ENCODE assay signal across 22 mouse cellular contexts in genomic region chr10:69919746-69920145, GRCm38 (mm10).
DNase-seq lines count a peak whose midpoint lies in the region; ATAC-seq and TF ChIP-seq lines count a peak whose summit lies in the region.
"Had no signal": no experiment of that assay in that cellular context is flagged by ENCODE, and none has a peak within 500 bp of the region (broad histone marks: within the 10 kb centered on the region; RNA-seq: fewer than 3 reads in every experiment).

No protein-coding gene starts in this region.

- TF ChIP-seq POLR2A in cerebellum, adult 2 months (IDR thresholded peaks at IDR 0.05; ENCODE audit: borderline replicate concordance, insufficient read depth, low read length): no peak
- TF ChIP-seq POLR2A in limb, embryonic 14.5 days (IDR thresholded peaks at IDR 0.05; ENCODE audit: borderline replicate concordance, extremely low read depth, insufficient read depth, insufficient read length): no peak

- no peaks in the 10 kb centered on the region for H3K27me3 ChIP-seq in forebrain, embryonic 14.5 days (replicated peaks; ENCODE audit: control insufficient read depth, insufficient read depth, low read length)
- H3K27me3 ChIP-seq in forebrain, embryonic 10.5 days (ENCODE audit: poor library complexity, severe bottlenecking): 0 out of 2 replicates have a peak, but pooled peaks cover 11% of the 10 kb centered on the region
- H3K27me3 ChIP-seq in limb, embryonic 13.5 days: no peaks in the 10 kb centered on the region
- H3K27me3 ChIP-seq in limb, embryonic 10.5 days (ENCODE audit: low read depth, poor library complexity, severe bottlenecking): no peaks in the 10 kb centered on the region
- H3K27me3 ChIP-seq in cerebellum, adult 2 months (ENCODE audit: control insufficient read depth, insufficient read depth, low read length): no peaks in the 10 kb centered on the region
- no peaks in the 10 kb centered on the region for H3K27me3 ChIP-seq in limb, embryonic 14.5 days (ENCODE audit: control insufficient read depth, insufficient read depth, low read length)
- no peaks in the 10 kb centered on the region for H3K27me3 ChIP-seq in heart, embryonic 10.5 days (ENCODE audit: insufficient read depth, poor library complexity, severe bottlenecking)
- H3K27me3 ChIP-seq: CH12.LX; heart, embryonic 12.5 days; hindbrain, embryonic 15.5 days; limb, embryonic 12.5 days; midbrain, embryonic 13.5 days had no signal

- no peak overlapping the region for H3K27ac ChIP-seq in forebrain, embryonic 14.5 days (ENCODE audit: low read depth, low read length)
- H3K27ac ChIP-seq in forebrain, embryonic 10.5 days: no peak overlapping the region
- no peak overlapping the region for H3K27ac ChIP-seq in limb, embryonic 13.5 days
- no peak overlapping the region for H3K27ac ChIP-seq in limb, embryonic 10.5 days
- no peak overlapping the region for H3K27ac ChIP-seq in cerebellum, adult 2 months (ENCODE audit: insufficient read depth, low read length)
- no peak overlapping the region for H3K27ac ChIP-seq in limb, embryonic 14.5 days (replicated peaks; ENCODE audit: low read depth, low read length)
- H3K27ac ChIP-seq in heart, embryonic 10.5 days: no peak overlapping the region
- H3K27ac ChIP-seq: hindbrain, embryonic 15.5 days; limb, embryonic 12.5 days; midbrain, embryonic 13.5 days had no signal

- TF ChIP-seq CTCF in cerebellum, adult 2 months (IDR thresholded peaks at IDR 0.05; ENCODE audit: borderline replicate concordance, insufficient read depth, low read depth, low read length): no peak

- H3K4me1 ChIP-seq in forebrain, embryonic 14.5 days (ENCODE audit: control insufficient read depth, insufficient read depth, low read length): peaks cover under 1% of the 10 kb centered on the region; the same call in 1 of the 2 replicates
- H3K4me1 ChIP-seq in forebrain, embryonic 10.5 days: peaks cover 13% of the 10 kb centered on the region
- peaks cover 20% of the 10 kb centered on the region for H3K4me1 ChIP-seq in limb, embryonic 13.5 days
- peaks cover 18% of the 10 kb centered on the region for H3K4me1 ChIP-seq in limb, embryonic 10.5 days
- peaks cover 46% of the 10 kb centered on the region for H3K4me1 ChIP-seq in cerebellum, adult 2 months (ENCODE audit: control insufficient read depth, insufficient read depth, low read length)
- peaks cover 3% of the 10 kb centered on the region; the same call in 1 of the 2 replicates for H3K4me1 ChIP-seq in limb, embryonic 14.5 days (ENCODE audit: control insufficient read depth, insufficient read depth, low read length)
- H3K4me1 ChIP-seq in heart, embryonic 10.5 days: peaks cover 31% of the 10 kb centered on the region

- no peak overlapping the region for H3K9ac ChIP-seq in forebrain, embryonic 14.5 days (ENCODE audit: low read length)
- no peak overlapping the region for H3K9ac ChIP-seq in limb, embryonic 13.5 days
- no peak overlapping the region for H3K9ac ChIP-seq in limb, embryonic 14.5 days (ENCODE audit: low read depth, low read length, severe bottlenecking)
- H3K9ac ChIP-seq: heart, embryonic 12.5 days; hindbrain, embryonic 15.5 days; limb, embryonic 12.5 days; midbrain, embryonic 13.5 days had no signal

- WGBS in forebrain, embryonic 14.5 days: 85% methylated on average over 7 of the region's 7 CpGs
- WGBS in forebrain, embryonic 10.5 days: 92% methylated on average over 7 of the region's 7 CpGs
- WGBS in limb, embryonic 13.5 days: 49% methylated on average over 7 of the region's 7 CpGs
- 80% methylated on average over 7 of the region's 7 CpGs for WGBS in limb, embryonic 10.5 days
- WGBS in cerebellum, adult 2 months: 12% methylated on average over 7 of the region's 7 CpGs
- WGBS in limb, embryonic 14.5 days: 50% methylated on average over 7 of the region's 7 CpGs
- WGBS in heart, embryonic 10.5 days: 81% methylated on average over 7 of the region's 7 CpGs

- H3K36me3 ChIP-seq in forebrain, embryonic 14.5 days (ENCODE audit: control insufficient read depth, insufficient read depth, low read length): peaks cover 8% of the 10 kb centered on the region
- no peaks in the 10 kb centered on the region for H3K36me3 ChIP-seq in forebrain, embryonic 10.5 days (replicated peaks)
- H3K36me3 ChIP-seq in limb, embryonic 13.5 days: no peaks in the 10 kb centered on the region
- no peaks in the 10 kb centered on the region for H3K36me3 ChIP-seq in limb, embryonic 10.5 days
- H3K36me3 ChIP-seq in limb, embryonic 14.5 days (ENCODE audit: control insufficient read depth, insufficient read depth, low read length): no peaks in the 10 kb centered on the region
- H3K36me3 ChIP-seq in heart, embryonic 10.5 days: peaks cover 13% of the 10 kb centered on the region; the same call in 1 of the 2 replicates
- H3K36me3 ChIP-seq: hindbrain, embryonic 15.5 days; limb, embryonic 12.5 days had no signal

- ATAC-seq in forebrain, embryonic 14.5 days: peak; percentile 40; the same call in 1 of the 2 replicates
- peak; percentile 52; the same call in 1 of the 2 replicates for ATAC-seq in limb, embryonic 13.5 days (ENCODE audit: low FRiP score, low read depth)
- 0 out of 2 replicates have a peak, but pooled peaks have one; percentile 24 for ATAC-seq in limb, embryonic 14.5 days (ENCODE audit: low FRiP score, low read depth)
- ATAC-seq: intestine, embryonic 16.5 days; midbrain, embryonic 13.5 days had no signal

- DNase-seq in forebrain, embryonic 14.5 days (ENCODE audit: low spot score): peak; percentile 37
- DNase-seq in forebrain, embryonic 10.5 days (ENCODE audit: extremely low spot score, low spot score): no peak
- no peak for DNase-seq in limb, embryonic 10.5 days (ENCODE audit: low spot score)
- DNase-seq in cerebellum, adult 2 months: peak; percentile 63 to 84
- peak; percentile 31 for DNase-seq in limb, embryonic 14.5 days (ENCODE audit: low spot score)
- no peak for DNase-seq in kidney, postnatal 14 days
- DNase-seq in heart, embryonic 10.5 days (ENCODE audit: low spot score): no peak
- DNase-seq: adrenal gland, adult 2 months; embryo, embryonic 11 days; gastrocnemius, postnatal 36 days; heart, postnatal 36 days; lung, postnatal 36 days; right cerebral cortex, adult 18-20 months; spleen, adult 18-20 months; thymus, adult 2 months had no signal

- no peaks in the 10 kb centered on the region for H3K9me3 ChIP-seq in forebrain, embryonic 14.5 days (replicated peaks; ENCODE audit: control insufficient read depth, low read length)
- no peaks in the 10 kb centered on the region for H3K9me3 ChIP-seq in forebrain, embryonic 10.5 days
- H3K9me3 ChIP-seq in limb, embryonic 13.5 days: no peaks in the 10 kb centered on the region
- no peaks in the 10 kb centered on the region for H3K9me3 ChIP-seq in limb, embryonic 10.5 days (replicated peaks)
- no peaks in the 10 kb centered on the region for H3K9me3 ChIP-seq in limb, embryonic 14.5 days (ENCODE audit: control insufficient read depth, low read length)
- H3K9me3 ChIP-seq in heart, embryonic 10.5 days: no peaks in the 10 kb centered on the region
- H3K9me3 ChIP-seq: heart, embryonic 12.5 days; hindbrain, embryonic 15.5 days; limb, embryonic 12.5 days; midbrain, embryonic 13.5 days had no signal

- no peak overlapping the region for H3K4me2 ChIP-seq in forebrain, embryonic 14.5 days (ENCODE audit: low read length)
- no peak overlapping the region for H3K4me2 ChIP-seq in limb, embryonic 13.5 days (replicated peaks)
- no peak overlapping the region for H3K4me2 ChIP-seq in limb, embryonic 14.5 days (replicated peaks; ENCODE audit: low read depth, low read length, severe bottlenecking)
- H3K4me2 ChIP-seq: heart, embryonic 12.5 days; hindbrain, embryonic 15.5 days; limb, embryonic 12.5 days; midbrain, embryonic 13.5 days had no signal

- H3K4me3 ChIP-seq in forebrain, embryonic 14.5 days (ENCODE audit: low read depth, low read length): no peak overlapping the region
- H3K4me3 ChIP-seq in forebrain, embryonic 10.5 days: no peak overlapping the region
- no peak overlapping the region for H3K4me3 ChIP-seq in limb, embryonic 13.5 days
- H3K4me3 ChIP-seq in limb, embryonic 10.5 days: no peak overlapping the region
- H3K4me3 ChIP-seq in cerebellum, adult 2 months (replicated peaks; ENCODE audit: insufficient read depth, low read depth, low read length): no peak overlapping the region
- no peak overlapping the region for H3K4me3 ChIP-seq in limb, embryonic 14.5 days (replicated peaks; ENCODE audit: low read length)
- no peak overlapping the region for H3K4me3 ChIP-seq in heart, embryonic 10.5 days
- H3K4me3 ChIP-seq: heart, embryonic 12.5 days; hindbrain, embryonic 15.5 days; limb, embryonic 12.5 days; midbrain, embryonic 13.5 days had no signal

Comparison
In these comparisons a context has a peak if more than half of its experiments do, and no peak if none do; other contexts are left out.
1. DNase-seq: peak in forebrain, embryonic 14.5 days (single experiment), cerebellum, adult 2 months (2 of 2) and limb, embryonic 14.5 days (single experiment); none in forebrain, embryonic 10.5 days (single experiment), limb, embryonic 10.5 days (single experiment), kidney, postnatal 14 days (single experiment) and heart, embryonic 10.5 days (single experiment).
2. Peak in every context shown above with its lines, with median percentiles within 50 percentile points of each other: ATAC-seq.